Mouse (Mus musculus): Measurements from ENCODE around the gene Icam1.

Icam1 gene

DNA sequence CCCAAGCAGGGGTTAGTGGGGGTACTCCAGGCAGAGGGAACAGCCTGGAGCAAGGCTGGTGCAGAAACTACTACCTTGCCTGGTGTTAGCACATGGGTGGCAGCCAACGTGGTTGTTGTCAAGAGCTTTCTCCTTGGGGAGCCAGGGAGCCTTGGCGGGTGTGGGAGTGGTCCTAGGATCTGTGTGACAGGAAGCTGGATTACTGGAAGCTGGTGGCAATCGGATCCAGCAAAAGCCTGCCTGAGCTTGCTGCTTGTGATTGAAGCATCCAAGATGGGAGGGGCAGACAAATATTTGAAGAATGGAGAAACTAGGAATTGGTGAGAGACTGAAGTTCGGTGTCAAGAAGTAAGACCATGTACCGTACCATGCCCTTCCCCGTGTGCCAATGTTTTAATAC lies 6.5 kb downstream of the Icam1 start:
- DNase-seq (ENCODE audit: low read depth, low spot score) = no peak

DNA sequence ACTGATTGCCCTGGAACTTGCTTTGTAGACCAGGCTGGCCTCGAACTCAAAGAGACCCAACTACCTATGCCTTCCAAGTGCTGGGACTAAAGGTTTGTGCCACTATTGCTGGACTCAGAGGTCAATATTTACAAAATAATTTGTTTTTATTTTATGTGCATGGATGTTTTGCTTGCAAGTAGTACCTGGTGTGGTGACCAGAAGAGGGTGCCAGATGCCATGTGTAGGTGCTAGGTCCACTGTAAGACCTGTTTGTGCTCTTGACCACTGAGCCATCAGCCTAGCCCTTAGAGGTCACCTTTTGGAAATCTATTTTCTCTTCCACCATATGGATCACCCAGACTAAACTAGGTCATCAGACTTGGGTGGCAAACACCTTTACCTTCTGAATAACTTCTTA lies 6.9 kb downstream of the Icam1 start:
- DNase-seq (ENCODE audit: low read depth, low spot score) = no peak

DNA sequence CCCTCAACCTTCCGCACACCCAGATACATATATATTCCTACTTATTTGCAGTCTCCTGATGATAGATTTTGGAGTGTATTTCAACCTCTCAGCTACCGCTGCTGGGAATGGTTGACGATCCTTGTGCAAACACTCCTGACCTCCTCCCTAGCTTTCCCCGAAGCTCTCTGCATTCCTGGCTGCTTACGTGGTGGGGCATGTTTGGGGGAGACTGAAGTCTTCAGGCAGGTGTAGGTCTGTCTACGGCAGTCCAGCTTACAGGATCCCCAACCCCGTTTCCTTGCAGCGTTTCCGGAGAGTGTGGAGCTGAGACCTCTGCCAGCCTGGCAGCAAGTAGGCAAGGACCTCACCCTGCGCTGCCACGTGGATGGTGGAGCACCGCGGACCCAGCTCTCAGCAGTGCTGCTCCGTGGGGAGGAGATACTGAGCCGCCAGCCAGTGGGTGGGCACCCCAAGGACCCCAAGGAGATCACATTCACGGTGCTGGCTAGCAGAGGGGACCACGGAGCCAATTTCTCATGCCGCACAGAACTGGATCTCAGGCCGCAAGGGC lies 9.5 kb downstream of the Icam1 start:
- no peak for DNase-seq (ENCODE audit: low read depth, low spot score)

DNA sequence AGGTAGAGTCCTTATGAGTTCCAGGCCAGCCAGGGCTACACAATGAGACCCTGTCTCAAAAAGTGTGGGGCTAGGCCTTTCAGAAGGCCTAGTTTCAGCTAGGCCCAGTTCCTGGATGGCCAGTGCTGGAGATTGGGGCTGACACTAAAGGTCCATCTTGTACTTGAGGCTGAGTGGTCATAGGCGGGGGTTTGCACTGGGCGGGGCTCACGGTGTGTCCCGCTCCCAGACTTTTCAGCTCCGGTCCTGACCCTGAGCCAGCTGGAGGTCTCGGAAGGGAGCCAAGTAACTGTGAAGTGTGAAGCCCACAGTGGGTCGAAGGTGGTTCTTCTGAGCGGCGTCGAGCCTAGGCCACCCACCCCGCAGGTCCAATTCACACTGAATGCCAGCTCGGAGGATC lies 11.1 kb downstream of the Icam1 start:
- no peak for DNase-seq (ENCODE audit: low read depth, low spot score)

DNA sequence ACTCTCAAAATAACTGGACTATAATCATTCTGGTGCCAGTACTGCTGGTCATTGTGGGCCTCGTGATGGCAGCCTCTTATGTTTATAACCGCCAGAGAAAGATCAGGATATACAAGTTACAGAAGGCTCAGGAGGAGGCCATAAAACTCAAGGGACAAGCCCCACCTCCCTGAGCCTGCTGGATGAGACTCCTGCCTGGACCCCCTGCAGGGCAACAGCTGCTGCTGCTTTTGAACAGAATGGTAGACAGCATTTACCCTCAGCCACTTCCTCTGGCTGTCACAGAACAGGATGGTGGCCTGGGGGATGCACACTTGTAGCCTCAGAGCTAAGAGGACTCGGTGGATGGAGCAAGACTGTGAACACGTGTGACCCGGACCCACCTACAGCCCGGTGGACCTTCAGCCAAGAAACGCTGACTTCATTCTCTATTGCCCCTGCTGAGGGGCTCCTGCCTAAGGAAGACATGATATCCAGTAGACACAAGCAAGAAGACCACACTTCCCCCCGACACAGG lies 12.0 kb downstream of the Icam1 start:
- DNase-seq (ENCODE audit: low read depth, low spot score) = no peak

DNA sequence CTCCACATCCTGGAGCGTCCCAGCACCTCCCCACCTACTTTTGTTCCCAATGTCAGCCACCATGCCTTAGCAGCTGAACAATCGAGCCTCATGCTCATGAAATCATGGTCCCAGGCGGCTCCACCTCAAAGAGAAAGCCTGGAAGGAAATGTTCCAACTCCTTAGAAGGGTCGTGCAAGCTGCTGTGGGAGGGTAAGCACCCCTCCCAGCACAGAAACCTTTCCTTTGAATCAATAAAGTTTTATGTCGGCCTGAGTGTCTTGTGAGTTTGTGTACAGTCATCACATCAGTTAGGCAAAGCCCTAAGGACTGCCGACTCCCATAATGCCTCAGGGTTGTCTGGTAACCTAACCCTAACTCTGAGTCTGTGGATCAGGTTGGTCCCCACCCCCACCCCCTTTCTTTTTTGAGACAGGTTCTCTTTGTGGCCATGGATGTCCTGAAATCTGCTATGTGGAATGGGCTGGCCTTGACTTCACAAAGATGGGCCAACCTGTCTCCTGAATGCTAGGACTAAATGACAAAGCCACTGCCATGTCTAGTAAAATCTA lies 12.8 kb downstream of the Icam1 start:
- no peak for DNase-seq (ENCODE audit: low read depth, low spot score)

DNA sequence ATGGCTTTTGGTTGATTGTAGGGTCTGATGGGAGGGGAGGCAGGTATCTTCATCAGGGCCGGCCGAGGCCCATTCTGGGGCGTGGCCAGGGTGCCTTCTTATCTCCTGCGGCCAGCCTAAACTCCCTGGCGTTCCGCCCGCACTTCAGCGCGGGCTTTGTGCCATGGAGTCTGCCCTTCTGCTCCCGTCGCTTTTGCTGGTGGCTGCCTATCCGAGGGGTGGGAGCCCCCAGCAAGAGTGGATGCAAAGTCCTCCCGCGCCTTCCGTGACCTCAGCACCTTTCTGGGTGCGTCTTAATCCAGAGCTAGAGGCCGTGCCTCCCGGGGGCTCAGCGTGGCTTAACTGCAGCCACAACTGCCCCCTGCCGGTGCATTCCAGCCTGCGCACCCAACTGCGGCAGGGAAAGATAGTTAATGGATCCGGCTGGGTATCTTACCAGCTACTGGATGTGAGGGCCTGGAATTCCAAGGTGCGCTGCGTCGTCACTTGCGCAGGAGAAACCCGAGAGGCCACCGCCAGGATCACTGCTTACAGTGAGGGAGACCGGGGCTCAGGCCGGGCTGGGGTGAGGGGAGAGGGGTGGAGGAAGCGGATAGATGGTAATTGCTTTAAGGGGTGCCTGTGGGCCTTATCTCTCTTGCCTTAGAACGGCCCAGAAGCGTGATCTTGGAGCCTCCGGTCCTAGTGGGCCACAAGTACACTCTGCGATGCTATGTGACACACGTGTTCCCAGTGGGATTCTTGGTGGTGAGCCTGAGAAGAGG lies 13.7 kb downstream of the Icam1 start, which contains the start of gene Icam4:
Gene Icam4, plus strand, starts transcription at position 83 of the 764 bp plus-strand sequence.
- peak; percentile 85 for DNase-seq (ENCODE audit: low read depth, low spot score)

DNA sequence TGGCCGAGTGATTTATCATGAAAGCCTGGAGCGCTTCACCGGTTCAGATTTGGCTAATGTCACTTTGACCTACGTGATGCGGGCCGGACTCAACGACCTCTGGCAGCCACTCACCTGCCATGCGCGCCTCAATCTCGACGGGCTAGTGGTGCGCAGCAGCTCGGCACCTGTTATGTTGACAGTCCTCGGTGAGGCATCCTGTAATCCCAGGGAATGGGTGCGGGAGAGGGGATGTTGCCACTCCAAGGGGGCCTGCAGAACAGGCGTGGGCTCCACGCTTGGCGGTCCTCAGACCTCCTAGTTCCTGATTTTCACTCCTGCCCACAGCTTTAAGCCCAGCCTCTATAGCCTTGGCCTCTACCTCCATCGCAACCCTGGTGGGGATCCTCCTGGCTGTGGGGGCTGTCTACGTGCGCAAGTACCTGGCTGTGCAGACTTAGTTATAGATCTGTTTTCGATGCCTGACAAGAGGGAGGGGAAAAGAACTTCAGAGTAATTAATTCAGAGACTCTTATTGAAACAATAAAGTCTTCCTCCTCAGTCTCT lies 14.3 kb downstream of the Icam1 start:
- DNase-seq (ENCODE audit: low read depth, low spot score) = peak; percentile 43

DNA sequence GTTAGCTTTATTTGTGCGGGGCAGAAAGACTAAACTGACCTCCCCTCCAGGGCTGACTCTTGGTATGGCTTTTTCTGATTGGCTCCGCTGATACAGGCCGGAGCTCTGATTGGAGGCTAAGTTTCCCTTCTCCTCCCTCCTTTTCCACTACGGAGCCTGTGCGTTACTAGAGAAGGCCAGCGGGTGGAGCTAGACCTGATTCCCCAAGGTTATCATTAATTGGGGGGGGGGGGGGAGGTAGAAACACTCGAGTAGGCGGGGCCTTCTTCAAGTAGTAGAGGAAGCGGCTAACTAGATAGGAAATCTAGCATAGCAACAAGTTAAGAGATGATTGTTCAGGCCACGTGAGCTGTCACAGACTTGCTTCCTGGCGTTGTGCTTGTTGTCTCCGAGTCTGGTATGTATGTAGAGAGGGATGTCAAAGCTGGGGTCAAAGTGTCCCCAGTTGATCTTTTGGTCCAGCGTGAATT lies 15.0 kb downstream of the Icam1 start:
- DNase-seq (ENCODE audit: low read depth, low spot score) = peak; percentile 97

DNA sequence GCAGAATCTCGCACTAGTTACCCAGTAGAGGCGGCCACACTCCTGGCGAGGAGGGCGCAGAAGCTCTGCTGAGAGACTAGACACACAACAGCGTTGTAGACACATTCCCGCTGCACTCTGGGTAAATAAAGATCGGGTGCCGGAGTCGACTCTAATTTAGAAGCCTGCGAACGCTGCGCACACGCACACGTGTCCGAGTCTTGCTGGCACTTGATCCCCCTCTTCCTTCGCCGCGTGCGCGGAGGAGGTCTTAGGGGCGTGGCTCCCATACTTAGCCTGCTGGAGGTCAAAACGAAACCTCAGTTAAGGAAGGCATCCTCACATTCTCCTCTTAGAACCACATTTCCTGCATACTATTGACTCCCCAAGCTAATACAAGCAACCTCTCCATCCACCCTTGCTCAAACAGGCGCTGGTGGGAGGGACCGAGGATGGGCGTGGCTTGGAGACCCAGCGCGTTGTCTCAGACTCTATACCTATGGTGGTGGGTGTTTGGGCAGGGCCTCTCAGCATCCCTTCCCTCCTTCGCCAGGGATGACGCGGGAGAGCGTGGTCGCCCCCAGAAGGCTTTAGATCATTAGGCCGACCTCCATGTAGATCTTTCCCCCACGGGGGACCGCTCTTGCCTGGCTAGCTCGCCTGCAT lies 15.6 kb downstream of the Icam1 start:
- peak; percentile 84 for DNase-seq (ENCODE audit: low read depth, low spot score)

DNA sequence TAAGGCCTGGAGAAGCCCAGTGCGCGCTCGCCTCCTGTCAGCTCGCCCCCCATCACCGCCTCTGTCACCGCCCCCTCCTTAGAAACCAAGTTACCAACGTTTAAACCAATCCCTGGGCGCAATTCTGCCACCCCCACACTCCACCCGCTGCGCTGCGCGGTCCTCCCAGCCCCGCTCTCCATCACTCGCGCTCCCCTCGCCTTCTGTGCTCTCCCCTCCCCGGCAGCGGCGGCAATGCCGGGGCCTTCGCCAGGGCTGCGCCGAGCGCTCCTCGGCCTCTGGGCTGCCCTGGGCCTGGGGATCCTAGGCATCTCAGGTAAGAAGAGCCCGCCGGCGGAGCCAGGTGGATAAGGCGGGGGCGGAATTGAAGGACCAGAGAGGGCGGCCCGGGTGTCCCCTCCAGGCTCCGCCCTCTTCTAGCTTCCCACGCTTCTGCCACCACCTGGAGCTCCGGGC lies 16.1 kb downstream of the Icam1 start, which contains the start of gene Icam5:
Gene Icam5, plus strand, starts transcription at position 178 of the 456 bp plus-strand sequence.
- peak; percentile 71 for DNase-seq (ENCODE audit: low read depth, low spot score)

DNA sequence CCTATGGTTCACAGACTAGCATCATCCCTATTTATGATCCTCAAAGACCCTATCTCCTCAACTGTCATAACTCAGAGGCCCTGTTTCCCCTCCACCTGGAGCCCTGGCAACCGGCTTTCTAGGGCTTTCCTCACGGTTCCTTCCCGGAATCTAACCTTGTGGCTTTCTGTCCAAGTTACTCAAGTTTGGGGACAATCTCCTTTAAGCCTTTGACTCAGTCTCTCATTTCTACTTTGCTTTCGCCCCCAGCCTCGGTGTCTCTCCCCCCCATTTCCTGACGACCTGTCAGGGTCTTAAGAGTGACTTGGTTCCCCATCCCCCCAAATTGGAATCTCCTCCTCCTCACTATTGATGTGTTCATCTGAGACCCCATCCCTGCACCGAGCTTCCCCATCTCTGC lies 16.7 kb downstream of the Icam1 start:
- no peak for DNase-seq (ENCODE audit: low read depth, low spot score)

DNA sequence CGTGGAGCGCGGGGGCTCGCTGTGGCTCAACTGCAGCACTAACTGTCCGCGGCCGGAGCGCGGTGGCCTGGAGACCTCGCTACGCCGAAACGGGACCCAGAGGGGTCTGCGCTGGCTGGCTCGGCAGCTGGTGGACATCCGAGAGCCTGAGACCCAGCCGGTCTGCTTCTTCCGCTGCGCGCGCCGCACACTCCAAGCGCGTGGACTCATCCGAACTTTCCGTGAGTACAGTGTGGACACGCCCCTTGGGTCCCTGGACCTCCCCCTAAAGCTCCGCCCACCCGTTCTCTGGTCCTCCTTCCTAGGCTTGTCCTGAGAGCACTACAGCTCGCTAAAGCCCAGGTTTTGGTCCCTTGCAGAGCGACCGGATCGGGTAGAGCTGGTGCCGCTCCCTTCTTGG lies 17.4 kb downstream of the Icam1 start:
- DNase-seq (ENCODE audit: low read depth, low spot score) = peak; percentile 92

DNA sequence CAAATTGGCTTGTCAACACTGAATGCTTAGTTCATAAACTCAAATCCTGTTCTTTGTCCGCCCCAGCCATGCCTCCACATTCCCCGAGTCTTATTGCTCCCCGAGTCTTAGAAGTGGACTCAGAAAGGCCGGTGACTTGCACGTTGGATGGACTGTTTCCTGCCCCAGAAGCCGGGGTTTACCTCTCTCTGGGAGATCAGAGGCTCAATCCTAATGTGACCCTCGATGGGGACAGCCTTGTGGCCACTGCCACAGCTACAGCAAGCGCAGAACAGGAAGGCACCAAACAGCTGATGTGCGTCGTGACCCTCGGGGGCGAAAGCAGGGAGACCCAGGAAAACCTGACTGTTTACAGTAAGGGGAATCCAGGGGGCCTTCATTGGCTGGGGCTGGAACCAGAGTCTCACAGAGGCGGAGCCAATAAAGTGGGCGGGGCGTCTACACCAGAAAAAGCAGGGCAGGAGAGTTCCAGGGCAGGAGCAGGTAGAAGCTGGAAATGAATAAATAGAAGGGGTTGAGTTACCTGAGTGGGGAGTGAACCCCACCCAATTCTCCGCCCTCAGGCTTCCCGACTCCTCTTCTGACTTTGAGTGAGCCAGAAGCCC lies 18.8 kb downstream of the Icam1 start:
- DNase-seq (ENCODE audit: low read depth, low spot score) = peak; percentile 49

DNA sequence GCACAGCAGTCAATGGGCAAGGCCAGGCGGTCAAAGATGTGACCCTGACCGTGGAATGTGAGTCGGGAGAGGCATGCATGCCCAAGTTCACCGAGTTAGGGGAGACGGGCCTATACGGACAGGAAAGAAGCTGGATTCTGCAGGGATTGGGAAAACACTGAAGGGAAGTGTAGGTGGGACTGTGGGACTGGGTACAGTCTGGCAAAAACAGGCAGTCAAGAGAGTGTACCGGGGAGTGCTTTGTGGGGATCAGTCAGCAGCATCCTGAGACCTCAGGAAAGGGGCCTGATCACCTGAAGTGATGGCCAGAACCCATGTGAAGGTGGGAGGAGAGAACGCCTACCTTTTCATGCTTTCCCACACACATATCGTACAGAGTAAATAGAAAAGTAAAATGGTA lies 19.8 kb downstream of the Icam1 start:
- no peak for DNase-seq (ENCODE audit: low read depth, low spot score)

DNA sequence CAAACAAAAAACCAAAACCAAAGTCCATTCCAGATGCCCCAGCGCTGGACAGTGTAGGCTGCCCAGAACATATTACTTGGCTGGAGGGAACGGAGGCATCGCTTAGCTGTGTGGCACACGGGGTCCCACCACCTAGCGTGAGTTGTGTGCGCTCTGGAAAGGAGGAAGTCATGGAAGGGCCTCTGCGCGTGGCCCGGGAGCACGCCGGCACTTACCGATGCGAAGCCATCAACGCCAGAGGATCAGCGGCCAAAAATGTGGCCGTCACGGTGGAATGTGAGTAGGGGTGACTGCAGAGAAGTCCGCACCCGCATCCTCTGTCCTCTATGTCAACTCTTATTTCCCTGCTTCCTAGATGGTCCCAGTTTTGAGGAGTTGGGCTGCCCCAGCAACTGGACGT lies 20.4 kb downstream of the Icam1 start:
- DNase-seq (ENCODE audit: low read depth, low spot score) = no peak

DNA sequence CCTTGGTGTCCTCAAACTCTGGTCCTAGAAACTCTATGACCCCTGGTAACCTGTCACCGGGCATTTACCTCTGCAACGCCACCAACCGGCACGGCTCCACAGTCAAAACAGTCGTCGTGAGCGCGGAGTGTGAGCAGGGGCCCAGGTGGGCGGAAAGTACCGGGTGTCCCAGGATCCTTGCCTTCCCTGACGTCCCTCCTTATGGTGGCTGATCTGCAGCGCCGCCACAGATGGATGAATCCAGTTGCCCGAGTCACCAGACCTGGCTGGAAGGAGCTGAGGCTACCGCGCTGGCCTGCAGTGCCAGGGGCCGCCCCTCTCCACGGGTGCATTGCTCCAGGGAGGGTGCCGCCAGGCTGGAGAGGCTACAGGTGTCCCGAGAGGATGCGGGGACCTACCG lies 20.9 kb downstream of the Icam1 start:
- DNase-seq (ENCODE audit: low read depth, low spot score) = no peak

DNA sequence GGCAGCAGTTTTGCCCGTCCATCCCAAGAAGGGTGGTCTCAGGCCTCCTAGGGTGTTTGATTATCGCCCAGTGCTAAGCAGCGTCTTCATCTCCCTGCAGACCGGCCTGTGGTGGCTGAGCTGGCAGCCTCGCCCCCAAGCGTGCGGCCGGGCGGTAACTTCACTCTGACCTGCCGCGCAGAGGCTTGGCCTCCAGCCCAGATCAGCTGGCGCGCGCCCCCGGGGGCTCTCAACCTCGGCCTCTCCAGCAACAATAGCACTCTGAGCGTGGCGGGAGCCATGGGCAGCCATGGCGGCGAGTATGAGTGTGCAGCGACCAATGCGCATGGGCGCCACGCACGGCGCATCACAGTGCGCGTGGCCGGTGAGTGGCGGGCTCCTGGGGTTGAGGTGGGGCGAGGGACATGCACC lies 21.7 kb downstream of the Icam1 start:
- no peak for DNase-seq (ENCODE audit: low read depth, low spot score)

DNA sequence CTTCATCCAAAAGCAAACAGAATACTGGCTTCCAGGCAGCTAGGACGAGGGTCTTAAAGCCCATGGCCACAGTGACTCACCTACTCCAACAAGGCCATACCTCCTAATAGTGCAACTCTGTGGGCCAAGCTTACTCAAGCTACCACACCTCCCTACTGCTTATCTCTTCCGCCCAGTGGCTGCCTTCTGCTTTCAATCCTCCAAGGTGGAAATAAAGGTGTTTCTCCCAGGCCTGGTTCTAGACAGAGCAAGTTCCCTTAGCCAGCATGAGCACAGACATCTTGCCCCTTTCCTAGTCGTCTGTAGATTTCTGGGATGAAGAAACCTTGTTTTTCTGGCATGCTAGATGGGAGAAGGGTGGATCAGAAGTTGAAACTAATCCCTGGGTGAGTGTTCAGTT lies 24.0 kb downstream of the Icam1 start:
- DNase-seq (ENCODE audit: low read depth, low spot score) = no peak

DNA sequence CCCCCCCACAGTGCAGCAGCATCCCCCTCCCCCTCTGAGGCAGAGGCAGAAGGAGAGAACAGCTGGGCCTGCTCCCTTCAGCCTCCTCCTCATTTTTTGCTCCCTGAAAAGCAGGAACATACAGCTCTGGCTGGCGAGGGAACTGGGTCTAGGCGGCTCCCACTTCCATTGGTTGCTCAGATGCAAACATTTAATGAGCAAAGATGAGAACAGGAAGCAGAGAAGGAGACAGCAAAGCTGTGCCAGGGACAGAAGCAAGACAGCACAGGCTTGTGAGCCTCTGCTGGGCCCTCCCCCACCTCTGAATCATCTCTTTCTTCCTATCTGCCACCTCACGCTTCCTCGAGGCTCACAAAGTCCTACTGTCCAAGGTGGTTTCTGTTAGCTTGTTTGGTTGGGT lies 25.5 kb downstream of the Icam1 start:
- no peak for DNase-seq (ENCODE audit: low read depth, low spot score)

DNA sequence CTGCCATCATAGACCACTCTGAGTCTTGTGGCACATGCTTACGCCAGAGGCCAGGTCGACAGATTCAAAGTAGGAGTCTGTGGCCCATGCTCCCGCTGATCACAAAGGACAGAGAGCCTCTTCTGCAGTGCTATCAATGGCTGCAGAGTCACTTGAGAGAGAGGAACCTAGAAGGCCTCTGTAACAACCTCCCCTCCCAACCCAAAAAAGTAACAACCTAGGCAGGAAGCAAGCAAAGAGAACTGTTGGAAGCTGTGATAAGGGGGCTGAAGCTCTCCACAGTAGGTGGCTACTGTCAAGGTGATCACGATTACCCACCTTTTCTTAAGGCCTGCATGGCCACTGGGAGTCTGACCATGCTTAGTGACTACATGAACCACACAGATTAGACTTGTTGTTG lies 27.8 kb downstream of the Icam1 start:
- no peak for DNase-seq (ENCODE audit: low read depth, low spot score)
